Mouse (Mus musculus): ENCODE data around the gene Slc51b.

The Slc51b gene

GRCm38 (mm10) chr9:65372449-65372848, 50.3 kb downstream of the Slc51b start:
- peak; percentile 54 for DNase-seq (ENCODE audit: low read depth, low spot score)

- DNase-seq (ENCODE audit: low read depth, low spot score) = no peak
Measured at GRCm38 (mm10) chr9:65371756-65372155, 51.0 kb downstream of the Slc51b start.

- no peak for DNase-seq (ENCODE audit: low read depth, low spot score)
Measured at GRCm38 (mm10) chr9:65365721-65366120, 57.0 kb downstream of the Slc51b start.

- no peak for DNase-seq (ENCODE audit: low read depth, low spot score)
Measured at GRCm38 (mm10) chr9:65363684-65364083, 59.1 kb downstream of the Slc51b start.

Measured in brain, adult 2 months (tissue).